Mouse (Mus musculus): ENCODE data around the gene Ttc22. TPM values are rescaled to one million over a fixed set of nuclear protein-coding genes. Genes with fewer than 3 reads are reported as not detected.

Gene Ttc22
- total RNA-seq, 2 experiments from 2014 or later: not detected

- peak; percentile 79 for ATAC-seq (replicated peaks; ENCODE audit: low FRiP score, poor library complexity, severe bottlenecking)
These were observed 7.9 kb upstream of the Ttc22 start for GRCm38 (mm10) chr4:106614180-106614797.

GRCm38 (mm10) chr4:106614881-106615280 is 7.4 kb upstream of the Ttc22 start:
- ATAC-seq (replicated peaks; ENCODE audit: low FRiP score, poor library complexity, severe bottlenecking): no peak

- no peak for ATAC-seq (replicated peaks; ENCODE audit: low FRiP score, poor library complexity, severe bottlenecking)
These were observed 6.6 kb upstream of the Ttc22 start for GRCm38 (mm10) chr4:106615637-106616036.

GRCm38 (mm10) chr4:106617056-106617455 is 5.2 kb upstream of the Ttc22 start, which contains the start of gene Lexm:
Lexm (minus strand) TSS chr4:106617241.
- ATAC-seq (replicated peaks; ENCODE audit: low FRiP score, poor library complexity, severe bottlenecking): no peak

- no peak for ATAC-seq (replicated peaks; ENCODE audit: low FRiP score, poor library complexity, severe bottlenecking)
These were observed 3.3 kb upstream of the Ttc22 start for GRCm38 (mm10) chr4:106618898-106619297.

- no peak for ATAC-seq (replicated peaks; ENCODE audit: low FRiP score, poor library complexity, severe bottlenecking)
These were observed 804 bp upstream of the Ttc22 start for GRCm38 (mm10) chr4:106621428-106621827.

- ATAC-seq (replicated peaks; ENCODE audit: low FRiP score, poor library complexity, severe bottlenecking): no peak
These were observed 480 bp downstream of the Ttc22 start for GRCm38 (mm10) chr4:106622712-106623111.

GRCm38 (mm10) chr4:106624271-106624670 is 2.0 kb downstream of the Ttc22 start:
- no peak for ATAC-seq (replicated peaks; ENCODE audit: low FRiP score, poor library complexity, severe bottlenecking)

- ATAC-seq (replicated peaks; ENCODE audit: low FRiP score, poor library complexity, severe bottlenecking): no peak
These were observed 5.6 kb downstream of the Ttc22 start for GRCm38 (mm10) chr4:106627809-106628208.

- no peak for ATAC-seq (replicated peaks; ENCODE audit: low FRiP score, poor library complexity, severe bottlenecking)
These were observed 6.6 kb downstream of the Ttc22 start for GRCm38 (mm10) chr4:106628650-106629360.

GRCm38 (mm10) chr4:106629374-106629773 is 7.1 kb downstream of the Ttc22 start:
- ATAC-seq (replicated peaks; ENCODE audit: low FRiP score, poor library complexity, severe bottlenecking): no peak

- no peak for ATAC-seq (replicated peaks; ENCODE audit: low FRiP score, poor library complexity, severe bottlenecking)
These were observed 8.3 kb downstream of the Ttc22 start for GRCm38 (mm10) chr4:106630333-106631220.

GRCm38 (mm10) chr4:106632313-106632712 is 10.1 kb downstream of the Ttc22 start:
- ATAC-seq (replicated peaks; ENCODE audit: low FRiP score, poor library complexity, severe bottlenecking): no peak

- no peak for ATAC-seq (replicated peaks; ENCODE audit: low FRiP score, poor library complexity, severe bottlenecking)
These were observed 11.3 kb downstream of the Ttc22 start for GRCm38 (mm10) chr4:106633281-106634085.

GRCm38 (mm10) chr4:106634086-106634479 is 11.9 kb downstream of the Ttc22 start:
- no peak for ATAC-seq (replicated peaks; ENCODE audit: low FRiP score, poor library complexity, severe bottlenecking)

- ATAC-seq (replicated peaks; ENCODE audit: low FRiP score, poor library complexity, severe bottlenecking): no peak
These were observed 21.4 kb downstream of the Ttc22 start for GRCm38 (mm10) chr4:106643483-106644217.

GRCm38 (mm10) chr4:106644218-106644610 is 22.0 kb downstream of the Ttc22 start:
- no peak for ATAC-seq (replicated peaks; ENCODE audit: low FRiP score, poor library complexity, severe bottlenecking)

- no peak for ATAC-seq (replicated peaks; ENCODE audit: low FRiP score, poor library complexity, severe bottlenecking)
These were observed 23.6 kb downstream of the Ttc22 start for GRCm38 (mm10) chr4:106645797-106646196.

GRCm38 (mm10) chr4:106647137-106647536 is 24.9 kb downstream of the Ttc22 start:
- no peak for ATAC-seq (replicated peaks; ENCODE audit: low FRiP score, poor library complexity, severe bottlenecking)

Data from erythroid progenitor cell, adult 5-6 weeks (primary cell).